Mouse (Mus musculus) cerebellum, adult 2 months (tissue): ENCODE data around the gene Spata18.

ENCODE experiments used
- CTCF ChIP-seq: fragments of 200-500 bp; IDR thresholded peaks from 2 replicates; pipeline ENCODE4 v1.5.1; 2011; ENCODE audit warnings: low read depth, mild to moderate bottlenecking, control low read depth, low read length, moderate library complexity, borderline replicate concordance; ENCODE audit not compliant: insufficient read depth
- POLR2A ChIP-seq: fragments of 200-500 bp; IDR thresholded peaks from 2 replicates; pipeline ENCODE4 v1.6.1; 2011; ENCODE audit warnings: low read length, control low read depth, borderline replicate concordance; ENCODE audit not compliant: insufficient read depth

DNA sequence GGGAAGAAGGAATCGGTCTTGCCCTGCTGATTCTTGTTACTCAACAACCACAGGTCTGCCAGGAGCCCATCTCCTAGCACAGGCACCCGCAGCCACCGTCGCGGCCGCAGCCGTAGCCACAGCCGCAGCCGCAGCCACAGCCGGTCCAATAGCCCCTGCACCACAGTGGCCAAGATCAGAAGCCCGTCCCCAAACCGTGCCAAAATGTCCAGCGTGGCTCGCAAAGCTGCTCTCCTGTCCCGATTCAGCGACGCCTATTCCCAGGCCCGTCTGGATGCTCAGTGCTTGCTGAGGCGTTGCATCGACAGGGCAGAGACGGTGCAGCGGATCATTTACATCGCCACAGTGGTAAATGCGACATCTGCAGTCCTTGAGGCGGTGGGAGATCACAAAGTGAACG, 18.2 kb downstream of the Spata18 start:
- TF ChIP-seq CTCF: no peak
- no peak for TF ChIP-seq POLR2A
